Comparison of ENCODE assay signal across 9 mouse cellular contexts in the genomic region with DNA sequence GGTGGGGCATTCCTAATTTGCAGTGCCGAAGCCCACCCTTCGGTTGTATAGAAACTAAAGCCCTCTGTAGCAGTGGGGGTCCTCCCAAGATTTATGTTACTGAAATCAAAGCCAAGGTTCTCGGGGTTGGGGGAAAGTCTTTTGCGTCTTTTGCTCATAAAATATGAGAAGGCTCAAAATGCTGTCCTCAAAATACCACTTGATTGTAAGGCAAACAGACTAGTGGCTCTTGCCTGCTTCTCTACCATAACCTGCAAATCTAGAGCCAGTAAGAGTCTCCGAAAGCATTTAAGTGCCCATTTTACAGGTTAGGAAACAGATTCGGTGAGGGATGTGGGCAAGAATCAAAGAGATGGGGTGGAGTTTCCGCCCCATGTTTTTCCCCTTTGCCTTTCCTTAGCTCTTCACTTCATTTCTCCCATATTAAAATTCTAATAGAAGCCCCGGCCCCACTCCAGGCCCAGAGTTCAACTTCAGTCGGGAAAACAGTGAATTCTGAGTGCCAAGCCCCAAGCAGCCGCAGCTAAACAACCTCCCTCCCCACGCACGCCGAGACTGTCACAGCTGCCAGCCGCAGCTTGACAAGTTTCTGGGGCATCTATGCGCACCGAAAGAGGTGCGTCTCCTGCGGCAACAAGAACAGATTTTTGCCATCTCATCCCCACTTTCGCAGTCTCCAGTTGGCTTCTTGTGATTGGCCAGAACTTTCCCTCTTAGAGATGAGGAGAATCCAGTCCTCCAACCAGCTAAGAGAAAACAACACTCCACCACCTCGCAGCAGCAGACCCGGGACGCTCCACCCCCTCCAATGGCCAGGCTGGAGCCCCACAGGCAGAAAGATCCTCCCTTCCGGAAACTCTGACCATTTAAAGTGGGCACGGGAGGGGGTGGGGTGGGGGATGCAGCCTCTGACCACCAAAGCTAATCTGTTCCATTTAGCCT. TPM values are rescaled to one million over a fixed set of nuclear protein-coding genes. Genes with fewer than 3 reads are reported as not detected.
DNase-seq lines count a peak whose midpoint lies in the region; ATAC-seq and TF ChIP-seq lines count a peak whose summit lies in the region.
"Had no signal": no experiment of that assay in that cellular context is flagged by ENCODE, and none has a peak within 500 bp of the region (broad histone marks: within the 10 kb centered on the region; RNA-seq: fewer than 3 reads in every experiment).

No protein-coding gene starts in this region.

- peak; percentile 82 for ATAC-seq in forebrain, embryonic 14.5 days
- ATAC-seq in heart, postnatal 0 days (ENCODE audit: insufficient read depth, low read depth), result peak; percentile 87
- ATAC-seq in liver, embryonic 12.5 days, result peak; percentile 74
- ATAC-seq in neural tube, embryonic 13.5 days (ENCODE audit: low read depth), result peak; percentile 80

- no peaks in the 10 kb centered on the region for H3K79me3 ChIP-seq in C2C12 (ENCODE audit: low read depth)

- no peak overlapping the region for H3K27ac ChIP-seq in forebrain, embryonic 14.5 days (ENCODE audit: low read depth, low read length)
- peak overlapping the region; percentile 93 for H3K27ac ChIP-seq in heart, postnatal 0 days (ENCODE audit: low read depth)
- H3K27ac ChIP-seq in liver, embryonic 12.5 days, result peak overlapping the region; percentile 64
- peak overlapping the region; percentile 79 for H3K27ac ChIP-seq in neural tube, embryonic 13.5 days (replicated peaks)

- H3ac ChIP-seq in C2C12 (ENCODE audit: control insufficient read depth, insufficient read length, low read depth), result peak overlapping the region; percentile 58

- no peaks in the 10 kb centered on the region for H3K9me3 ChIP-seq in forebrain, embryonic 14.5 days (replicated peaks; ENCODE audit: control insufficient read depth, low read length)
- H3K9me3 ChIP-seq in heart, postnatal 0 days (replicated peaks; ENCODE audit: control insufficient read depth, low read length), result no peaks in the 10 kb centered on the region
- H3K9me3 ChIP-seq in liver, embryonic 12.5 days (replicated peaks), result no peaks in the 10 kb centered on the region
- H3K9me3 ChIP-seq in neural tube, embryonic 13.5 days, result no peaks in the 10 kb centered on the region

- TF ChIP-seq EP300 in heart, postnatal 0 days (IDR thresholded peaks at IDR 0.05; ENCODE audit: low read depth), result no peak

- peak; percentile 74 for DNase-seq in cerebellum, adult 11 months
- DNase-seq in forebrain, embryonic 14.5 days (ENCODE audit: low spot score), result peak; percentile 80
- DNase-seq in heart, postnatal 0 days (ENCODE audit: low spot score), result peak; percentile 96
- DNase-seq in kidney, postnatal 14 days, result peak; percentile 81
- DNase-seq in urinary bladder, postnatal 36 days (ENCODE audit: low spot score in 2 of 2), result peak; percentile 55 to 83

- TF ChIP-seq CTCF in C2C12 (IDR thresholded peaks at IDR 0.05; ENCODE audit: control insufficient read depth, insufficient read depth, insufficient read length), result no peak
- TF ChIP-seq CTCF in heart, postnatal 0 days (IDR thresholded peaks at IDR 0.05; ENCODE audit: low read depth), result no peak

- H3K4me2 ChIP-seq in forebrain, embryonic 14.5 days (ENCODE audit: low read length), result peak overlapping the region; percentile 98
- peak overlapping the region; percentile 94 for H3K4me2 ChIP-seq in heart, postnatal 0 days (ENCODE audit: low read depth, low read length)
- H3K4me2 ChIP-seq in liver, embryonic 12.5 days, result peak overlapping the region; percentile 67
- H3K4me2 ChIP-seq in neural tube, embryonic 13.5 days, result peak overlapping the region; percentile 96

- no peaks in the 10 kb centered on the region for H3K36me3 ChIP-seq in C2C12 (ENCODE audit: control insufficient read depth, insufficient read depth)
- H3K36me3 ChIP-seq in forebrain, embryonic 14.5 days (ENCODE audit: control insufficient read depth, insufficient read depth, low read length), result no peaks in the 10 kb centered on the region
- H3K36me3 ChIP-seq in heart, postnatal 0 days (replicated peaks; ENCODE audit: control insufficient read depth, insufficient read depth, low read length), result no peaks in the 10 kb centered on the region
- H3K36me3 ChIP-seq in liver, embryonic 12.5 days, result no peaks in the 10 kb centered on the region
- no peaks in the 10 kb centered on the region for H3K36me3 ChIP-seq in neural tube, embryonic 13.5 days

- H3K9ac ChIP-seq in forebrain, embryonic 14.5 days (ENCODE audit: low read length), result peak overlapping the region; percentile 75
- peak overlapping the region; percentile 66 for H3K9ac ChIP-seq in heart, postnatal 0 days (replicated peaks; ENCODE audit: low read depth, low read length)
- H3K9ac ChIP-seq in liver, embryonic 12.5 days, result peak overlapping the region; percentile 22; the same call in 1 of the 2 replicates
- H3K9ac ChIP-seq in neural tube, embryonic 13.5 days, result peak overlapping the region; percentile 78

- under 1% methylated on average over 24 of the region's 24 CpGs for WGBS in forebrain, embryonic 14.5 days
- WGBS in heart, postnatal 0 days, result under 1% methylated on average over 24 of the region's 24 CpGs
- WGBS in liver, embryonic 12.5 days (ENCODE audit: insufficient replicate concordance), result under 1% methylated on average over 24 of the region's 24 CpGs
- WGBS in neural tube, embryonic 13.5 days, result under 1% methylated on average over 24 of the region's 24 CpGs

- H3K79me2 ChIP-seq in C2C12 (ENCODE audit: control insufficient read depth, insufficient read depth), result no peaks in the 10 kb centered on the region

- H3K4me3 ChIP-seq in C2C12 (ENCODE audit: insufficient read depth, poor library complexity, severe bottlenecking), result peak overlapping the region; percentile 28
- peak overlapping the region; percentile 54 for H3K4me3 ChIP-seq in forebrain, embryonic 14.5 days (ENCODE audit: low read depth, low read length)
- peak overlapping the region; percentile 67 for H3K4me3 ChIP-seq in heart, postnatal 0 days (ENCODE audit: low read depth, low read length)
- H3K4me3 ChIP-seq in liver, embryonic 12.5 days, result peak overlapping the region; percentile 34
- peak overlapping the region; percentile 53 for H3K4me3 ChIP-seq in neural tube, embryonic 13.5 days

- peaks cover 9% of the 10 kb centered on the region for H3K4me1 ChIP-seq in forebrain, embryonic 14.5 days (ENCODE audit: control insufficient read depth, insufficient read depth, low read length)
- peaks cover 8% of the 10 kb centered on the region; the same call in 1 of the 2 replicates for H3K4me1 ChIP-seq in heart, postnatal 0 days (ENCODE audit: control insufficient read depth, insufficient read depth)
- peaks cover 6% of the 10 kb centered on the region; the same call in 1 of the 2 replicates for H3K4me1 ChIP-seq in liver, embryonic 12.5 days
- H3K4me1 ChIP-seq in neural tube, embryonic 13.5 days (replicated peaks), result peaks cover 20% of the 10 kb centered on the region

- H3K27me3 ChIP-seq in C2C12 (ENCODE audit: control insufficient read depth, insufficient read depth, insufficient read length), result no peaks in the 10 kb centered on the region
- H3K27me3 ChIP-seq in forebrain, embryonic 14.5 days (replicated peaks; ENCODE audit: control insufficient read depth, insufficient read depth, low read length), result no peaks in the 10 kb centered on the region
- no peaks in the 10 kb centered on the region for H3K27me3 ChIP-seq in heart, postnatal 0 days (ENCODE audit: control insufficient read depth, insufficient read depth, low read length)
- peaks cover 33% of the 10 kb centered on the region for H3K27me3 ChIP-seq in liver, embryonic 12.5 days (replicated peaks)
- H3K27me3 ChIP-seq in neural tube, embryonic 13.5 days, result peaks cover 5% of the 10 kb centered on the region; the same call in 1 of the 2 replicates
- H3K27me3 ChIP-seq: CH12.LX had no signal

TF ChIP-seq in C2C12, 6 proteins besides CTCF, POLR2A, EP300 and RAD21:
- no peak for TF ChIP-seq USF1 (IDR thresholded peaks at IDR 0.05; ENCODE audit: low read depth)
- TF ChIP-seq MYOD1 (IDR thresholded peaks at IDR 0.05; ENCODE audit: control insufficient read depth, insufficient read length, low read depth), result no peak
- no peak for TF ChIP-seq MAX (IDR thresholded peaks at IDR 0.05)
- no peak for TF ChIP-seq MYOG (IDR thresholded peaks at IDR 0.05; ENCODE audit: control insufficient read depth, extremely low read depth, insufficient read length)

RNA-seq across cellular contexts. Expression of a gene that starts 33.7 kb away (rescaled TPM):
- not detected for polyA plus RNA-seq in C2C12 (2012; fragmentation: generic; extraction: Trizol)
- polyA plus RNA-seq in forebrain, embryonic 14.5 days (2014; fragmentation: Nextera tagmentation; extraction: Ambion mirVana), result 53.5 and 85.8 TPM in 2 replicates
- not detected in 2 replicates for total RNA-seq in heart, postnatal 0 days (2014; rRNA removed; ENCODE audit: low replicate concordance)
- 0.23 and 0.33 TPM in 2 replicates for polyA plus RNA-seq in heart, postnatal 0 days (2015; fragmentation: Nextera tagmentation; extraction: Ambion mirVana)
- polyA plus RNA-seq in liver, embryonic 12.5 days (2016; fragmentation: Nextera tagmentation; extraction: Ambion mirVana), result 0.04 and 0.18 TPM in 2 replicates
- 188 and 192 TPM in 2 replicates for polyA plus RNA-seq in neural tube, embryonic 13.5 days (2015; fragmentation: Nextera tagmentation; extraction: Ambion mirVana)
- total RNA-seq: CH12.LX had no signal

Comparison
In these comparisons a context has a peak if more than half of its experiments do, and no peak if none do; other contexts are left out.
1. H3K9ac ChIP-seq: peak in every context shown above with its lines; median percentile 78 in neural tube, embryonic 13.5 days; 75 in forebrain, embryonic 14.5 days; 66 in heart, postnatal 0 days; 22 in liver, embryonic 12.5 days.
2. RNA of a gene that starts 33.7 kb away (polyA plus RNA-seq): 188 to 192 TPM in neural tube, embryonic 13.5 days and 53.5 to 85.8 TPM in forebrain, embryonic 14.5 days; 0.23 to 0.33 TPM in heart, postnatal 0 days, 0.04 to 0.18 TPM in liver, embryonic 12.5 days and not detected in C2C12 (single experiment); every median in the first group is over 10 times any median in the second.
3. Peak in every context shown above with its lines, with median percentiles within 50 percentile points of each other: H3K4me3 ChIP-seq, DNase-seq, ATAC-seq and H3K4me2 ChIP-seq.